ENCODE assay signal across 15 mouse cellular contexts in genomic region chr6:27348272-27348671, GRCm38 (mm10).
DNase-seq lines count a peak whose midpoint lies in the region; ATAC-seq and TF ChIP-seq lines count a peak whose summit lies in the region.
"Had no signal": no experiment of that assay in that cellular context is flagged by ENCODE, and none has a peak within 500 bp of the region (broad histone marks: within the 10 kb centered on the region; RNA-seq: fewer than 3 reads in every experiment).

No protein-coding gene starts in this region.

- H3K9me3 ChIP-seq in embryonic facial prominence, embryonic 14.5 days (ENCODE audit: control insufficient read depth, low read length): no peaks in the 10 kb centered on the region
- no peaks in the 10 kb centered on the region for H3K9me3 ChIP-seq in embryonic facial prominence, embryonic 10.5 days
- no peaks in the 10 kb centered on the region for H3K9me3 ChIP-seq in midbrain, embryonic 14.5 days (ENCODE audit: control insufficient read depth, low read length)
- H3K9me3 ChIP-seq in midbrain, postnatal 0 days (ENCODE audit: low read length): no peaks in the 10 kb centered on the region
- no peaks in the 10 kb centered on the region for H3K9me3 ChIP-seq in liver, postnatal 0 days (ENCODE audit: low read length)
- H3K9me3 ChIP-seq: forebrain, embryonic 12.5 days; kidney, embryonic 15.5 days; limb, embryonic 10.5 days; midbrain, embryonic 15.5 days had no signal

- no peak overlapping the region for H3K4me3 ChIP-seq in embryonic facial prominence, embryonic 14.5 days (ENCODE audit: low read depth, low read length)
- no peak overlapping the region for H3K4me3 ChIP-seq in embryonic facial prominence, embryonic 10.5 days
- H3K4me3 ChIP-seq in midbrain, embryonic 14.5 days (replicated peaks; ENCODE audit: low read depth, low read length): no peak overlapping the region
- H3K4me3 ChIP-seq in midbrain, postnatal 0 days (ENCODE audit: low read depth, low read length): no peak overlapping the region
- H3K4me3 ChIP-seq in liver, postnatal 0 days (ENCODE audit: low read depth, low read length): no peak overlapping the region
- H3K4me3 ChIP-seq: forebrain, embryonic 12.5 days; kidney, embryonic 15.5 days; layer of hippocampus, adult 2 months; limb, embryonic 10.5 days; midbrain, embryonic 15.5 days had no signal

- no peak overlapping the region for H3K4me2 ChIP-seq in embryonic facial prominence, embryonic 14.5 days (ENCODE audit: low read depth, low read length)
- no peak overlapping the region for H3K4me2 ChIP-seq in midbrain, embryonic 14.5 days (ENCODE audit: low read length)
- no peak overlapping the region for H3K4me2 ChIP-seq in midbrain, postnatal 0 days (ENCODE audit: low read depth, low read length, poor library complexity, severe bottlenecking)
- H3K4me2 ChIP-seq in liver, postnatal 0 days (ENCODE audit: low read depth, low read length): no peak overlapping the region
- H3K4me2 ChIP-seq: forebrain, embryonic 12.5 days; kidney, embryonic 15.5 days; midbrain, embryonic 15.5 days had no signal

- 65% methylated on average over 2 of the region's 2 CpGs for WGBS in embryonic facial prominence, embryonic 14.5 days
- WGBS in embryonic facial prominence, embryonic 10.5 days: 79% methylated on average over 2 of the region's 2 CpGs
- WGBS in midbrain, embryonic 14.5 days: 54% methylated on average over 2 of the region's 2 CpGs
- WGBS in midbrain, postnatal 0 days: 55% methylated on average over 2 of the region's 2 CpGs
- WGBS in liver, postnatal 0 days (ENCODE audit: insufficient replicate concordance): 41% methylated on average over 2 of the region's 2 CpGs

- H3K36me3 ChIP-seq in embryonic facial prominence, embryonic 14.5 days (ENCODE audit: control insufficient read depth, insufficient read depth, low read length): no peaks in the 10 kb centered on the region
- H3K36me3 ChIP-seq in embryonic facial prominence, embryonic 10.5 days (replicated peaks): no peaks in the 10 kb centered on the region
- no peaks in the 10 kb centered on the region for H3K36me3 ChIP-seq in midbrain, embryonic 14.5 days (ENCODE audit: control insufficient read depth, insufficient read depth, low read length)
- no peaks in the 10 kb centered on the region for H3K36me3 ChIP-seq in midbrain, postnatal 0 days (ENCODE audit: insufficient read depth, low read length)
- no peaks in the 10 kb centered on the region for H3K36me3 ChIP-seq in liver, postnatal 0 days (replicated peaks; ENCODE audit: insufficient read depth, low read length)
- H3K36me3 ChIP-seq: forebrain, embryonic 12.5 days; kidney, embryonic 15.5 days; limb, embryonic 10.5 days; midbrain, embryonic 15.5 days had no signal

- H3K27me3 ChIP-seq in embryonic facial prominence, embryonic 14.5 days (replicated peaks; ENCODE audit: control insufficient read depth, insufficient read depth, low read length): no peaks in the 10 kb centered on the region
- H3K27me3 ChIP-seq in embryonic facial prominence, embryonic 10.5 days (replicated peaks; ENCODE audit: low read depth, poor library complexity, severe bottlenecking): no peaks in the 10 kb centered on the region
- H3K27me3 ChIP-seq in midbrain, embryonic 14.5 days (ENCODE audit: control insufficient read depth, insufficient read depth, low read length): no peaks in the 10 kb centered on the region
- no peaks in the 10 kb centered on the region for H3K27me3 ChIP-seq in midbrain, postnatal 0 days (ENCODE audit: insufficient read depth, low read length)
- no peaks in the 10 kb centered on the region for H3K27me3 ChIP-seq in liver, postnatal 0 days (ENCODE audit: insufficient read depth, low read length)
- H3K27me3 ChIP-seq: forebrain, embryonic 12.5 days; kidney, embryonic 15.5 days; midbrain, embryonic 15.5 days had no signal

- no peak overlapping the region for H3K9ac ChIP-seq in embryonic facial prominence, embryonic 14.5 days (ENCODE audit: low read depth, low read length)
- no peak overlapping the region for H3K9ac ChIP-seq in midbrain, embryonic 14.5 days (replicated peaks; ENCODE audit: low read length)
- no peak overlapping the region for H3K9ac ChIP-seq in midbrain, postnatal 0 days (replicated peaks; ENCODE audit: low read length, poor library complexity, severe bottlenecking)
- H3K9ac ChIP-seq in liver, postnatal 0 days (replicated peaks): no peak overlapping the region
- H3K9ac ChIP-seq: forebrain, embryonic 12.5 days; kidney, embryonic 15.5 days; midbrain, embryonic 15.5 days had no signal

- no peak for TF ChIP-seq CTCF in midbrain, postnatal 0 days (IDR thresholded peaks at IDR 0.05)
- no peak for TF ChIP-seq CTCF in liver, postnatal 0 days (IDR thresholded peaks at IDR 0.05; ENCODE audit: low read depth)

- peak; percentile 11 for DNase-seq in embryonic facial prominence, embryonic 14.5 days (ENCODE audit: low spot score)
- no peak for DNase-seq in embryonic facial prominence, embryonic 10.5 days (ENCODE audit: low spot score)
- peak; percentile 31 for DNase-seq in midbrain, embryonic 14.5 days
- DNase-seq in midbrain, postnatal 0 days (ENCODE audit: low spot score): no peak
- peak; percentile 66 for DNase-seq in c-Kit-positive CD71-positive TER-119-negative erythroid progenitor cells, embryonic 14.5 days (ENCODE audit: low read depth)
- no peak for DNase-seq in liver, postnatal 0 days
- no peak for DNase-seq in thymus, postnatal 10 days (ENCODE audit: low spot score in 2 of 2)
- DNase-seq in lung, adult 18-20 months: no peak
- DNase-seq: thymus, postnatal 25 days had no signal

- TF ChIP-seq EP300 in liver, postnatal 0 days (IDR thresholded peaks at IDR 0.05; ENCODE audit: low read depth): peak; percentile 39; the same call in 1 of the 2 replicates

- no peaks in the 10 kb centered on the region for H3K4me1 ChIP-seq in embryonic facial prominence, embryonic 14.5 days (ENCODE audit: control insufficient read depth, insufficient read depth, low read length)
- H3K4me1 ChIP-seq in embryonic facial prominence, embryonic 10.5 days: no peaks in the 10 kb centered on the region
- no peaks in the 10 kb centered on the region for H3K4me1 ChIP-seq in midbrain, embryonic 14.5 days (ENCODE audit: control insufficient read depth, insufficient read depth, low read length)
- no peaks in the 10 kb centered on the region for H3K4me1 ChIP-seq in midbrain, postnatal 0 days (ENCODE audit: insufficient read depth, low read length)
- H3K4me1 ChIP-seq in liver, postnatal 0 days (ENCODE audit: insufficient read depth): no peaks in the 10 kb centered on the region
- H3K4me1 ChIP-seq: forebrain, embryonic 12.5 days; kidney, embryonic 15.5 days; limb, embryonic 10.5 days; midbrain, embryonic 15.5 days had no signal

- no peak overlapping the region for H3K27ac ChIP-seq in embryonic facial prominence, embryonic 14.5 days (replicated peaks; ENCODE audit: low read depth, low read length)
- H3K27ac ChIP-seq in embryonic facial prominence, embryonic 10.5 days (replicated peaks): no peak overlapping the region
- H3K27ac ChIP-seq in midbrain, embryonic 14.5 days (replicated peaks; ENCODE audit: low read depth, low read length): no peak overlapping the region
- H3K27ac ChIP-seq in midbrain, postnatal 0 days (ENCODE audit: low read depth, low read length): no peak overlapping the region
- H3K27ac ChIP-seq in liver, postnatal 0 days (ENCODE audit: low read depth): no peak overlapping the region
- H3K27ac ChIP-seq: forebrain, embryonic 12.5 days; kidney, embryonic 15.5 days; layer of hippocampus, adult 2 months; limb, embryonic 10.5 days; midbrain, embryonic 15.5 days had no signal

- no peak for ATAC-seq in embryonic facial prominence, embryonic 14.5 days (ENCODE audit: low read depth)
- no peak for ATAC-seq in midbrain, embryonic 14.5 days (ENCODE audit: low FRiP score, low TSS enrichment)
- ATAC-seq in midbrain, postnatal 0 days (ENCODE audit: low FRiP score): no peak
- peak; percentile 53 for ATAC-seq in liver, postnatal 0 days
- ATAC-seq: lung, postnatal 0 days; midbrain, embryonic 15.5 days had no signal

Comparison
In these comparisons a context has a peak if more than half of its experiments do, and no peak if none do; other contexts are left out.
1. DNase-seq: peak in embryonic facial prominence, embryonic 14.5 days (single experiment), midbrain, embryonic 14.5 days (single experiment) and c-Kit-positive CD71-positive TER-119-negative erythroid progenitor cells, embryonic 14.5 days (single experiment); none in embryonic facial prominence, embryonic 10.5 days (single experiment), midbrain, postnatal 0 days (single experiment), liver, postnatal 0 days (single experiment), thymus, postnatal 10 days (0 of 2) and lung, adult 18-20 months (0 of 2).